Mouse (Mus musculus) brain, embryonic 14.5 days (tissue): ENCODE results near the gene Gpr35.

Experiments used
- CTCF ChIP-seq: fragments of 200-500 bp; IDR thresholded peaks from 2 replicates; pipeline ENCODE4 v1.5.1; 2012; ENCODE audit warnings: inconsistent platforms, mild to moderate bottlenecking, moderate library complexity, borderline replicate concordance; ENCODE audit not compliant: insufficient read depth, insufficient read length; ENCODE audit errors: extremely low read depth
- POLR2A ChIP-seq: fragments of 200-500 bp; IDR thresholded peaks from 2 replicates; pipeline ENCODE4 v1.6.1; 2012; ENCODE audit warnings: mild to moderate bottlenecking, inconsistent platforms, borderline replicate concordance; ENCODE audit not compliant: poor library complexity, insufficient read depth, insufficient read length, severe bottlenecking; ENCODE audit errors: extremely low read depth

- TF ChIP-seq CTCF, result no peak
- no peak for TF ChIP-seq POLR2A
Observed at GRCm38 (mm10) chr1:92905703-92906310, 44.9 kb upstream of the Gpr35 start.
